Mouse (Mus musculus) midbrain, embryonic 16.5 days (tissue): ENCODE measurements around the gene Kcnmb4. TPM values are rescaled to one million over a fixed set of nuclear protein-coding genes. Genes with fewer than 3 reads are reported as not detected.

ENCODE experiments used
- ATAC-seq: fragments of 200-750 bp; cut with Nextera tagmentation; 2 replicates; pipeline ENCODE4 v1.8.0; 2017; ENCODE audit warnings: moderate TSS enrichment
- H3K27ac ChIP-seq: fragments of 300-500 bp; sonication (generic); 2 replicates; pipeline ENCODE4 v1.5.1; 2014; ENCODE audit warnings: mild to moderate bottlenecking, low read length, mixed read lengths
- H3K27me3 ChIP-seq: fragments of 300-500 bp; sonication (generic); 2 replicates; pipeline ENCODE4 v1.6.1; 2014; ENCODE audit warnings: low read depth, low read length, mixed read lengths; ENCODE audit not compliant: control insufficient read depth, insufficient read depth
- H3K36me3 ChIP-seq: fragments of 300-500 bp; sonication (generic); 2 replicates; pipeline ENCODE4 v1.6.1; 2014; ENCODE audit warnings: mild to moderate bottlenecking, low read length, moderate library complexity, mixed read lengths; ENCODE audit not compliant: control insufficient read depth, insufficient read depth
- H3K4me1 ChIP-seq: fragments of 300-500 bp; sonication (generic); 2 replicates; pipeline ENCODE4 v1.6.1; 2014; ENCODE audit warnings: mild to moderate bottlenecking, low read length, mixed read lengths; ENCODE audit not compliant: control insufficient read depth, insufficient read depth
- H3K4me2 ChIP-seq: fragments of 300-500 bp; sonication (generic); 2 replicates; pipeline ENCODE4 v1.6.1; 2014; ENCODE audit warnings: mild to moderate bottlenecking, low read length, mixed read lengths
- H3K4me3 ChIP-seq: fragments of 300-500 bp; sonication (generic); 2 replicates; pipeline ENCODE4 v1.5.1; 2014; ENCODE audit warnings: low read depth, mild to moderate bottlenecking, low read length, moderate library complexity, mixed read lengths
- H3K9ac ChIP-seq: fragments of 300-500 bp; sonication (generic); 2 replicates; pipeline ENCODE4 v1.6.1; 2014; ENCODE audit warnings: low read depth, low read length, mixed read lengths
- H3K9me3 ChIP-seq: fragments of 300-500 bp; sonication (generic); replicated peaks from 2 replicates; pipeline ENCODE4 v1.6.1; 2014; ENCODE audit warnings: mild to moderate bottlenecking, low read length, mixed read lengths; ENCODE audit not compliant: control insufficient read depth, poor library complexity, severe bottlenecking
- WGBS: fragments of 180-500 bp; shearing (Covaris S2); extraction: QIAGEN DNeasy Blood & Tissue Kit; methylation state at CpG from one replicate; pipeline ENCODE4 v1.1.7; 2014; 5-methylcytosine and 5-hydroxymethylcytosine counted together
- polyA plus RNA-seq: library from polyadenylated mRNA; unstranded; fragments of >200 nt; fragmentation: Nextera tagmentation; extraction: Ambion mirVana; gene quantifications from 2 replicates; pipeline ENCODE4 v1.2.1, GENCODE M21; 2015

The Kcnmb4 gene
- polyA plus RNA-seq, 1 experiment from 2014 or later: 17.1 TPM

DNA sequence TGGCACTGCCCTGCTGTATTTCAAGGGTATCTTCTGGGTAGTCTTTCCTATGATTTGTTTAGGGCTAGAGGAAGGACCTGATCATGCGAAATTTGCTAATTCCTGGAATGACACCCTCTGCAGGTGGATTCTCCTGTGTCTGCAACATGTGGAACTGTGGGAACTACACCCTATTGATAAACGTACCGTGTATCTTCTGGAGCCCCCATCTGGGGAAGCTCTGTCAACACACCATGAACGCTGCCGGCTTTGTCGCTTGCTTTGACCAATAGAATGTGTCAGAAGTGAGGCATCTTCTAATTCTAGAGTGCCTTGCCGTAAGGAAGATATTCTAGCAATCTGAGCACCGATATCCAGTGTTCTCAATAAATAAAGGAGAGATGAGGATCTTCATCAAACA is 28.9 kb downstream of the Kcnmb4 start:
- no peak for ATAC-seq
- Histone ChIP-seq H3K27me3 (no peaks in the 10 kb centered on the region), H3K27ac (no peak overlapping the region), H3K36me3 (no peaks in the 10 kb centered on the region), H3K4me1 (no peaks in the 10 kb centered on the region), H3K9ac (no peak overlapping the region), H3K9me3 (no peaks in the 10 kb centered on the region), H3K4me3 (no peak overlapping the region), H3K4me2 (no peak overlapping the region)
- 95% methylated on average over 8 of the region's 8 CpGs for WGBS

- Histone ChIP-seq H3K4me2 (no peak overlapping the region), H3K4me1 (no peaks in the 10 kb centered on the region), H3K9ac (no peak overlapping the region), H3K36me3 (no peaks in the 10 kb centered on the region), H3K9me3 (no peaks in the 10 kb centered on the region), H3K27me3 (no peaks in the 10 kb centered on the region), H3K27ac (no peak overlapping the region), H3K4me3 (no peak overlapping the region)
- no peak for ATAC-seq
- WGBS: 94% methylated on average over 10 of the region's 10 CpGs
These were observed 29.3 kb downstream of the Kcnmb4 start for GRCm38 (mm10) chr10:116444371-116444770.

GRCm38 (mm10) chr10:116440946-116441345 is 32.7 kb downstream of the Kcnmb4 start:
- Histone ChIP-seq H3K9ac (no peak overlapping the region), H3K36me3 (peaks cover 6% of the 10 kb centered on the region; the same call in 1 of the 2 replicates), H3K4me2 (no peak overlapping the region), H3K27ac (no peak overlapping the region), H3K27me3 (no peaks in the 10 kb centered on the region), H3K9me3 (no peaks in the 10 kb centered on the region), H3K4me3 (no peak overlapping the region), H3K4me1 (no peaks in the 10 kb centered on the region)
- 95% methylated on average over 7 of the region's 7 CpGs for WGBS
- no peak for ATAC-seq

GRCm38 (mm10) chr10:116440088-116440487 is 33.6 kb downstream of the Kcnmb4 start:
- Histone ChIP-seq H3K4me2 (no peak overlapping the region), H3K27me3 (no peaks in the 10 kb centered on the region), H3K4me3 (no peak overlapping the region), H3K9ac (no peak overlapping the region), H3K4me1 (no peaks in the 10 kb centered on the region), H3K9me3 (no peaks in the 10 kb centered on the region), H3K27ac (no peak overlapping the region), H3K36me3 (peaks cover 6% of the 10 kb centered on the region; the same call in 1 of the 2 replicates)
- 92% methylated on average over 10 of the region's 10 CpGs for WGBS
- no peak for ATAC-seq

GRCm38 (mm10) chr10:116435455-116435854 is 38.2 kb downstream of the Kcnmb4 start:
- Histone ChIP-seq H3K27me3 (no peaks in the 10 kb centered on the region), H3K4me1 (no peaks in the 10 kb centered on the region), H3K4me2 (no peak overlapping the region), H3K9me3 (no peaks in the 10 kb centered on the region), H3K36me3 (peaks cover 6% of the 10 kb centered on the region; the same call in 1 of the 2 replicates), H3K27ac (no peak overlapping the region), H3K9ac (no peak overlapping the region), H3K4me3 (no peak overlapping the region)
- no peak for ATAC-seq
- 77% methylated on average over 12 of the region's 12 CpGs for WGBS

GRCm38 (mm10) chr10:116432421-116432820 is 41.3 kb downstream of the Kcnmb4 start:
- Histone ChIP-seq H3K36me3 (no peaks in the 10 kb centered on the region), H3K27me3 (no peaks in the 10 kb centered on the region), H3K4me3 (no peak overlapping the region), H3K4me1 (no peaks in the 10 kb centered on the region), H3K9ac (no peak overlapping the region), H3K27ac (no peak overlapping the region), H3K4me2 (no peak overlapping the region), H3K9me3 (no peaks in the 10 kb centered on the region; the same call in 1 of the 2 replicates)
- WGBS: 89% methylated on average over 7 of the region's 7 CpGs
- no peak for ATAC-seq

GRCm38 (mm10) chr10:116428026-116428780 is 45.5 kb downstream of the Kcnmb4 start:
- no peak overlapping the region for H3K4me3 ChIP-seq
- no peaks in the 10 kb centered on the region for H3K27me3 ChIP-seq
- whole genome bisulfite sequencing: 94% methylated on average over 26 of the region's 26 CpGs
- no peaks in the 10 kb centered on the region; the same call in 1 of the 2 replicates for H3K9me3 ChIP-seq
- no peak overlapping the region for H3K27ac ChIP-seq
- no peak overlapping the region for H3K9ac ChIP-seq
- ATAC-seq: no peak
- H3K4me2 ChIP-seq: no peak overlapping the region
- no peaks in the 10 kb centered on the region for H3K36me3 ChIP-seq
- H3K4me1 ChIP-seq: no peaks in the 10 kb centered on the region

- Histone ChIP-seq H3K4me2 (no peak overlapping the region), H3K9ac (no peak overlapping the region), H3K27me3 (no peaks in the 10 kb centered on the region), H3K27ac (no peak overlapping the region), H3K36me3 (no peaks in the 10 kb centered on the region), H3K4me3 (no peak overlapping the region), H3K4me1 (no peaks in the 10 kb centered on the region), H3K9me3 (no peaks in the 10 kb centered on the region; the same call in 1 of the 2 replicates)
- WGBS: 84% methylated on average over 7 of the region's 7 CpGs
- no peak for ATAC-seq
These were observed 47.5 kb downstream of the Kcnmb4 start for GRCm38 (mm10) chr10:116426176-116426575.

GRCm38 (mm10) chr10:116424921-116425320 is 48.8 kb downstream of the Kcnmb4 start:
- Histone ChIP-seq H3K27ac (no peak overlapping the region), H3K27me3 (no peaks in the 10 kb centered on the region), H3K36me3 (no peaks in the 10 kb centered on the region), H3K9ac (no peak overlapping the region), H3K4me1 (no peaks in the 10 kb centered on the region), H3K4me2 (no peak overlapping the region), H3K9me3 (no peaks in the 10 kb centered on the region; the same call in 1 of the 2 replicates), H3K4me3 (no peak overlapping the region)
- no peak for ATAC-seq
- WGBS: 79% methylated on average over 6 of the region's 6 CpGs
